Mouse (Mus musculus): ENCODE measurements around the gene Zhx3. TPM values are rescaled to one million over a fixed set of nuclear protein-coding genes. Genes with fewer than 3 reads are reported as not detected.

Zhx3 gene
- polyA plus RNA-seq (2011; ENCODE audit: insufficient read depth, insufficient read length, low read depth, missing spikeins): 0.82 and 1.1 TPM in 2 replicates

DNA sequence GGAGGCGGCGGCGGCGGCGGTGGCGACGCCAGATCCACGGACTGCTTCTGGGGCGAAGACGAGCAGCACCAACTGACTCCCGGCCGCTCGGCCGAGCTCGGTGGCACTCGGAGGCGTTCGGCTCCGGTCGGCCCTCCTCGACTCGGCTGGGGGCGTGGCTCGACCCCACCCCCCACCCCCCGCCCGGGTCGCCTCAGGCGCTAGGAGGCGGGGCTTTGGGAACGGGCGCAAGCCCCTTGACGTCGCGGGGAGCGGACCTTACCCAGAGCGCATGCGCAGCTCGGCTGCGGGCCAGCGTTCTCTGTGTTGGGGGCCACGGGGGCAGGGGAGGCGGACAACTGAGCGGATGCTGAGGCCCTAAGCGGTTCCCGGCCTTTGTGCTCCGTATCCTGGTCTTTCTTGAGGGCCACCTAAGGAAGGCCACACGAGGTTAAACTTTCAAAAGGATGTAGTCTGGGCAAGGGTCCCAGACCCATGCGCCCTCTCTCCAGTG, at the start of gene Zhx3:
Gene Zhx3, minus strand, starts transcription at position 109 of the 493 bp plus-strand sequence.
- no peak within 1 kb of the TSS for H3K27ac ChIP-seq (ENCODE audit: insufficient read depth, low read length)
- H3K27me3 ChIP-seq (ENCODE audit: control insufficient read depth, insufficient read depth, low read length, poor library complexity, severe bottlenecking): peaks cover 4% of the 10 kb centered on the region; the same call in 1 of the 2 replicates
- H3K4me3 ChIP-seq (ENCODE audit: low read depth, low read length): peak within 1 kb of the TSS; percentile 65
- H3K4me1 ChIP-seq (ENCODE audit: control insufficient read depth, insufficient read depth, low read length): no peaks in the 10 kb centered on the region
- H3K9ac ChIP-seq (ENCODE audit: low read depth, poor library complexity, severe bottlenecking): peak within 1 kb of the TSS; percentile 9
- TF ChIP-seq POLR2A (IDR thresholded peaks at IDR 0.05; ENCODE audit: insufficient read depth, low read length) (peak; percentile 21), EP300 (IDR thresholded peaks at IDR 0.05; ENCODE audit: insufficient read depth, low read depth, low read length) (no peak)
- peaks cover 4% of the 10 kb centered on the region; the same call in 1 of the 2 replicates for H3K9me3 ChIP-seq (replicated peaks; ENCODE audit: control insufficient read depth, insufficient read depth, low read length, poor library complexity, severe bottlenecking)
- no peaks in the 10 kb centered on the region for H3K36me3 ChIP-seq (ENCODE audit: control insufficient read depth, insufficient read depth, low read length, poor library complexity, severe bottlenecking)

DNA sequence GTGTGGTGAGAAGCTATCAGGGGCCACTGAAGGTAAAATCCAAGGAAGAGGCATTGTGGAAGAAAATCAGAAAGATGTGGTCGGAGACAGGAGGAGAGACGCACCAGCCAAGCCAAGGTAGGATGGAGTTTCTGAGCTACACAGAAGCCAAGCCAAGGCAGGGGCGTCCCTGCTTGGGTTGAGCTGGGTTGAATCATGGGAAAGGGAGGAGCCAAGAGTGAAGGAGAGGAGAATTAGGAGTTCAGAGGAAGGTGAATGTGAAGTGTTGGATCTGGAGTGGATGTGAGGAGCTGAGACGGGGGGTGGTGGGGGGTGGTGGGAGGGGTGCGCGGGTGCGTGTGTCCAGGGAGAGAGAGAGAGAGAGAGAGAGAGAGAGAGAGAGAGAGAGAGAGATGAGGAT, 48.5 kb upstream of the Zhx3 start:
- TF ChIP-seq EP300 (IDR thresholded peaks at IDR 0.05; ENCODE audit: insufficient read depth, low read depth, low read length) (no peak), POLR2A (IDR thresholded peaks at IDR 0.05; ENCODE audit: insufficient read depth, low read length) (no peak), CTCF (IDR thresholded peaks at IDR 0.05; ENCODE audit: low read depth, low read length) (no peak)
- Histone ChIP-seq H3K9me3 (replicated peaks; ENCODE audit: control insufficient read depth, insufficient read depth, low read length, poor library complexity, severe bottlenecking) (no peaks in the 10 kb centered on the region), H3K4me1 (ENCODE audit: control insufficient read depth, insufficient read depth, low read length) (no peaks in the 10 kb centered on the region), H3K9ac (ENCODE audit: low read depth, poor library complexity, severe bottlenecking) (no peak overlapping the region), H3K27ac (ENCODE audit: insufficient read depth, low read length) (no peak overlapping the region), H3K27me3 (ENCODE audit: control insufficient read depth, insufficient read depth, low read length, poor library complexity, severe bottlenecking) (no peaks in the 10 kb centered on the region; the same call in none of the 2 replicates), H3K36me3 (ENCODE audit: control insufficient read depth, insufficient read depth, low read length, poor library complexity, severe bottlenecking) (no peaks in the 10 kb centered on the region), H3K4me3 (ENCODE audit: low read depth, low read length) (no peak overlapping the region)

DNA sequence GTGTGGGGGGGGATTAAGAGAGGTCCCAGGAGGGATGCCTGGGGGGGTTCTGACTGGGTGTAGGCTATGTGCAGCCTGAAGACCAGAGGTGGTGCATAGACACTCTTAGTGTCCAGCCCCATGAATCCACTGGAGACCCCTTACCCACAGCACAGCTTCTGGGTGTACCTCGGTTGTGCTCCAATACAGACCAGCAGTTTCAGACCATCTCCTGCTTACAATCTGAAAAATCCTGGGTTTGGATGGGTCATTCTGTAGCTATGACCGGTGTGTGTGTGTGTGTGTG, 46.1 kb upstream of the Zhx3 start:
- H3K4me3 ChIP-seq (ENCODE audit: low read depth, low read length): no peak overlapping the region
- no peak overlapping the region for H3K9ac ChIP-seq (ENCODE audit: low read depth, poor library complexity, severe bottlenecking)
- no peaks in the 10 kb centered on the region for H3K36me3 ChIP-seq (ENCODE audit: control insufficient read depth, insufficient read depth, low read length, poor library complexity, severe bottlenecking)
- H3K4me1 ChIP-seq (ENCODE audit: control insufficient read depth, insufficient read depth, low read length): no peaks in the 10 kb centered on the region
- H3K27ac ChIP-seq (ENCODE audit: insufficient read depth, low read length): no peak overlapping the region
- TF ChIP-seq CTCF (IDR thresholded peaks at IDR 0.05; ENCODE audit: low read depth, low read length): no peak
- no peak for TF ChIP-seq POLR2A (IDR thresholded peaks at IDR 0.05; ENCODE audit: insufficient read depth, low read length)
- no peak for TF ChIP-seq EP300 (IDR thresholded peaks at IDR 0.05; ENCODE audit: insufficient read depth, low read depth, low read length)
- H3K27me3 ChIP-seq (ENCODE audit: control insufficient read depth, insufficient read depth, low read length, poor library complexity, severe bottlenecking): no peaks in the 10 kb centered on the region; the same call in 1 of the 2 replicates
- no peaks in the 10 kb centered on the region for H3K9me3 ChIP-seq (replicated peaks; ENCODE audit: control insufficient read depth, insufficient read depth, low read length, poor library complexity, severe bottlenecking)

DNA sequence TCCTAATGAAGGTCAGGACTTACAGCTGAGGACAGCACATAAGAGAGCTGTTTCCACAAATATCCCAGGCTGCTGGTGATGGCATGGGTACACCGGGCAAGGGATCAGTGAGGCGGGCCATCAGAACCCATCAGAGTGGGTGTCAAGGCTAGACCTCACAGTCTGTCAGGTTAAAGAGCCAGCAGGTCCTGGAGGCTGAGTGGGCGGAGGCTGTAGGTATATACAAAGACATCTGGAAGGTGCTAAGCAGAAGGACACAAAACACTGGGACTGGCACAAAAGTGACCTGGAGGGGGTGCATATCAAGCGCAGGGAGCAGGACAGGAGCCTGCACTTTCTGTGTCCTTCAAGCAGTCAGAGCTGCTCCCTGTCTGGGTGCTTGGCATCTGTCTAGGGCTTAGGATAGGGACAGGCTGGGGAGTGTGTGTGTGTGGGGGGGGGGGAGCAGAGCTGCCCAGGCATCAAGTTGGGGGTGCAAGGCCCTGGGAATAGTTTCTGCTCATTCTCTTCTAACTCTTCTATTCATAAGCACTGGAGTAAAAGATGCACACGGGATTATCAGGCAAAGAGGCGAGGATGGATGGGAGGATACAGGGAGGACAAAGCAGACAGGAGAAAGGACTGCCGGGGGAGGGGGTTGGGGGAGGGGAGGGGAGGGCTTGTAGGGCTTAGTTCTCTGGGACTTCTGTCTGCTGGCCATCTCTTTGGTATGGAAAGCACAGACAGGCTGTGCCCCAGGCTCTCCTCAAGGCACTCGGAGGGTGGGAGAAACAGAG, 45.5 kb upstream of the Zhx3 start:
- Histone ChIP-seq H3K27me3 (ENCODE audit: control insufficient read depth, insufficient read depth, low read length, poor library complexity, severe bottlenecking) (no peaks in the 10 kb centered on the region; the same call in 1 of the 2 replicates), H3K9me3 (replicated peaks; ENCODE audit: control insufficient read depth, insufficient read depth, low read length, poor library complexity, severe bottlenecking) (no peaks in the 10 kb centered on the region), H3K9ac (ENCODE audit: low read depth, poor library complexity, severe bottlenecking) (no peak overlapping the region), H3K36me3 (ENCODE audit: control insufficient read depth, insufficient read depth, low read length, poor library complexity, severe bottlenecking) (no peaks in the 10 kb centered on the region), H3K4me3 (ENCODE audit: low read depth, low read length) (no peak overlapping the region), H3K27ac (ENCODE audit: insufficient read depth, low read length) (no peak overlapping the region), H3K4me1 (ENCODE audit: control insufficient read depth, insufficient read depth, low read length) (no peaks in the 10 kb centered on the region)
- TF ChIP-seq CTCF (IDR thresholded peaks at IDR 0.05; ENCODE audit: low read depth, low read length): no peak
- no peak for TF ChIP-seq EP300 (IDR thresholded peaks at IDR 0.05; ENCODE audit: insufficient read depth, low read depth, low read length)
- TF ChIP-seq POLR2A (IDR thresholded peaks at IDR 0.05; ENCODE audit: insufficient read depth, low read length): no peak

DNA sequence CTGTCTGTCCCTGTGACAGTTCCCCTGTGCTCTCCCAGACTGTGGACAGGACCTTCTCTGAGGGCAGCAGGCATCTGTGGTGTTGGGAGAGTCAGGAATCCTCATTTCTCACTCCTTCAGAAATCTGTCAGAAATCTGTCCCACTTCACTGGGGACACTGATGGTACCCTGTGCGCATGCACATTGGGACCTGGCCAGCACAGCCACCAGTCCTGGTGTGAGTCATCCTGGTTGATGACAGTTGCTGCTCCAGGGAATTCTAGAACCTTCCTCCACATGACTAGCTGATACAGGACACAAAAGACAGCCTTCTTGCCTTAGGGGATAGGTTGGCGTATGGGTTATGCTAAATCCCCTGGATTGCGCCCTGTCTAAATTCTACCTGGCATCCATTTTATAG, 44.5 kb upstream of the Zhx3 start:
- no peak for TF ChIP-seq EP300 (IDR thresholded peaks at IDR 0.05; ENCODE audit: insufficient read depth, low read depth, low read length)
- no peak for TF ChIP-seq CTCF (IDR thresholded peaks at IDR 0.05; ENCODE audit: low read depth, low read length)
- TF ChIP-seq POLR2A (IDR thresholded peaks at IDR 0.05; ENCODE audit: insufficient read depth, low read length): no peak
- Histone ChIP-seq H3K4me1 (ENCODE audit: control insufficient read depth, insufficient read depth, low read length) (no peaks in the 10 kb centered on the region), H3K9me3 (replicated peaks; ENCODE audit: control insufficient read depth, insufficient read depth, low read length, poor library complexity, severe bottlenecking) (no peaks in the 10 kb centered on the region), H3K27me3 (ENCODE audit: control insufficient read depth, insufficient read depth, low read length, poor library complexity, severe bottlenecking) (peaks cover 2% of the 10 kb centered on the region; the same call in 1 of the 2 replicates), H3K27ac (ENCODE audit: insufficient read depth, low read length) (no peak overlapping the region), H3K36me3 (ENCODE audit: control insufficient read depth, insufficient read depth, low read length, poor library complexity, severe bottlenecking) (no peaks in the 10 kb centered on the region), H3K9ac (ENCODE audit: low read depth, poor library complexity, severe bottlenecking) (no peak overlapping the region), H3K4me3 (ENCODE audit: low read depth, low read length) (no peak overlapping the region)

DNA sequence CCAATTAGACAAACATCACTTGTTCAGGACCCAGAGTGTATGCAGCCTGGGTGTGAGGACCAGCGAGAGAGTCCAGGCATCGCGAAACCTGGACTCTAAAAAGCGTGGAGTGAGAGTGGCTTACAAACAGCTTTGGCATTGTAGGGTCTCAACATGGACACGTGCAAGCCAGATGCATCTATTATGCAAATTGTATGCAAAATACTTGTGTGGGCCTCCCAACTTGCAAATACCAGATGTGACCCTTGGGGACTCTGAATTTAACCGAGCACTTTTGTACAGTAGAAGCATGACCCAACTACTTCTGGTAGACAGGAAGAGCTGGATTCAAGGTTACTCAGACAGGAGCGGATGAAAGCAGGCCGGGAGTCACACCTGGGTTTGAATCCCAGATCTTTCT, 43.9 kb upstream of the Zhx3 start:
- no peaks in the 10 kb centered on the region for H3K36me3 ChIP-seq (ENCODE audit: control insufficient read depth, insufficient read depth, low read length, poor library complexity, severe bottlenecking)
- no peak overlapping the region for H3K9ac ChIP-seq (ENCODE audit: low read depth, poor library complexity, severe bottlenecking)
- H3K27ac ChIP-seq (ENCODE audit: insufficient read depth, low read length): no peak overlapping the region
- H3K4me3 ChIP-seq (ENCODE audit: low read depth, low read length): no peak overlapping the region
- H3K4me1 ChIP-seq (ENCODE audit: control insufficient read depth, insufficient read depth, low read length): no peaks in the 10 kb centered on the region
- H3K9me3 ChIP-seq (replicated peaks; ENCODE audit: control insufficient read depth, insufficient read depth, low read length, poor library complexity, severe bottlenecking): no peaks in the 10 kb centered on the region
- H3K27me3 ChIP-seq (ENCODE audit: control insufficient read depth, insufficient read depth, low read length, poor library complexity, severe bottlenecking): peaks cover 8% of the 10 kb centered on the region
- TF ChIP-seq CTCF (IDR thresholded peaks at IDR 0.05; ENCODE audit: low read depth, low read length): no peak
- TF ChIP-seq EP300 (IDR thresholded peaks at IDR 0.05; ENCODE audit: insufficient read depth, low read depth, low read length): no peak
- no peak for TF ChIP-seq POLR2A (IDR thresholded peaks at IDR 0.05; ENCODE audit: insufficient read depth, low read length)
